Mouse (Mus musculus) intestine, postnatal 0 days (tissue): ENCODE results near the gene Ddx41. TPM values are rescaled to one million over a fixed set of nuclear protein-coding genes. Genes with fewer than 3 reads are reported as not detected.

Source experiments
- ATAC-seq: fragments of 200-750 bp; cut with Nextera tagmentation; 2 replicates; pipeline ENCODE4 v1.8.0; 2017; ENCODE audit warnings: mild to moderate bottlenecking, moderate TSS enrichment, moderate library complexity
- H3K27ac ChIP-seq: fragments of 300-500 bp; sonication (generic); 2 replicates; pipeline ENCODE4 v1.5.1; 2014; ENCODE audit warnings: mild to moderate bottlenecking, low read depth, low read length, moderate library complexity
- H3K27me3 ChIP-seq: fragments of 300-500 bp; sonication (generic); replicated peaks from 2 replicates; pipeline ENCODE4 v1.6.1; 2014; ENCODE audit warnings: low read length, mixed read lengths; ENCODE audit not compliant: control insufficient read depth, insufficient read depth
- H3K36me3 ChIP-seq: fragments of 300-500 bp; sonication (generic); 2 replicates; pipeline ENCODE4 v1.6.1; 2014; ENCODE audit warnings: mild to moderate bottlenecking, moderate library complexity; ENCODE audit not compliant: control insufficient read depth, insufficient read depth
- H3K4me1 ChIP-seq: fragments of 300-500 bp; sonication (generic); replicated peaks from 2 replicates; pipeline ENCODE4 v1.6.1; 2014; ENCODE audit warnings: antibody characterized with exemption, low read length, mixed read lengths; ENCODE audit not compliant: control insufficient read depth, insufficient read depth
- H3K4me2 ChIP-seq: fragments of 300-500 bp; sonication (generic); replicated peaks from 2 replicates; pipeline ENCODE4 v1.6.1; 2014; ENCODE audit warnings: low read depth, mild to moderate bottlenecking, moderate library complexity
- H3K4me3 ChIP-seq: fragments of 300-500 bp; sonication (generic); 2 replicates; pipeline ENCODE4 v1.5.1; 2014; ENCODE audit warnings: low read depth, low read length
- H3K9ac ChIP-seq: fragments of 300-500 bp; sonication (generic); 2 replicates; pipeline ENCODE4 v1.6.1; 2014; ENCODE audit warnings: mild to moderate bottlenecking, low read depth, low read length
- H3K9me3 ChIP-seq: fragments of 300-500 bp; sonication (generic); 2 replicates; pipeline ENCODE4 v1.6.1; 2016; ENCODE audit warnings: mixed run types; ENCODE audit not compliant: control insufficient read depth
- CTCF ChIP-seq: sonication (generic); IDR thresholded peaks from 2 replicates; pipeline ENCODE4 v1.5.1; 2016; ENCODE audit warnings: low read depth, mild to moderate bottlenecking, control low read depth, antibody characterized with exemption, moderate library complexity
- WGBS: fragments of 180-500 bp; shearing (Covaris S2); extraction: QIAGEN DNeasy Blood & Tissue Kit; methylation state at CpG from one replicate; pipeline ENCODE4 v1.1.7; 2014; 5-methylcytosine and 5-hydroxymethylcytosine counted together
- polyA plus RNA-seq: library from polyadenylated mRNA; unstranded; fragments of >200 nt; fragmentation: Nextera tagmentation; extraction: Ambion mirVana; gene quantifications from 2 replicates; pipeline ENCODE4 v1.2.1, GENCODE M21; 2015

Ddx41 gene
- polyA plus RNA-seq, 1 experiment from 2014 or later = 23.2 TPM

- H3K9me3 ChIP-seq = no peaks in the 10 kb centered on the region
- no peak overlapping the region for H3K9ac ChIP-seq
- ATAC-seq = no peak
- no peaks in the 10 kb centered on the region for H3K27me3 ChIP-seq
- TF ChIP-seq CTCF = no peak
- peaks cover 6% of the 10 kb centered on the region; the same call in 1 of the 2 replicates for H3K36me3 ChIP-seq
- 83% methylated on average over 6 of the region's 6 CpGs for WGBS
- no peak overlapping the region for H3K4me3 ChIP-seq
- no peak overlapping the region for H3K4me2 ChIP-seq
- H3K4me1 ChIP-seq = no peaks in the 10 kb centered on the region
- H3K27ac ChIP-seq = no peak overlapping the region
Observed at GRCm38 (mm10) chr13:55567001-55567400, 30.5 kb upstream of the Ddx41 start.

DNA sequence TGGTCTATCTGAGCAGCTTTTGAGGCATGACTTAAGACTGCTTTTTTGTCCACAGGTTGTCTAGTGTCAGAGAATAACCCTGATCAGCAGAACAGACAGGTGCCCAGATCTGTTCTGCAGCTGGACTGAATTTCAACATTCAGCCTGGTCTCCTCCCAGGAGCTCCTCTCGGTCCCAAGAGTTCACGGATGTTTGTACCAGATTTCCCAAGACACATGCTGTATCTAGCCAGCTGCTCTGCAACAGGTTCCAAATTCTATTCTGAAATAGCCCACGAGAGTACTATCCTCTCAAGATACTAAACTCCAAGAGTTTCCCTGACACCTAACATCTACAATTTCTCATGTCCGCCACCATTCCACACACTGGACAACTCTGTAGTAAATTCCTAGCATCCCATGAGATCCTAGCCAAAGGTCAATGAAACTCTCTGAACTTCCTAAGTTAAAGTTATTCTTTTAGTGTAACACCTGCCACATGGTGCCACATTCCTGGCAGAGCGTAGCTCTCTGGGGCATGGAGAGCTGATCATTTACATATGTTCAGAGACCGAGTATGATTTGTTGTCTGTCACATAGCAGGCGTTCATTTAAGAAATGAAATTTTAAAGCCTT is 26.9 kb upstream of the Ddx41 start:
- 0 out of 2 replicates have a peak overlapping the region, but pooled peaks have one; percentile 7 for H3K9ac ChIP-seq
- H3K27ac ChIP-seq = peak overlapping the region; percentile 28; the same call in 1 of the 2 replicates
- WGBS = 65% methylated on average over 7 of the region's 7 CpGs
- no peaks in the 10 kb centered on the region for H3K9me3 ChIP-seq
- H3K36me3 ChIP-seq = peaks cover 6% of the 10 kb centered on the region; the same call in 1 of the 2 replicates
- TF ChIP-seq CTCF = no peak
- H3K4me3 ChIP-seq = no peak overlapping the region
- no peak for ATAC-seq
- no peaks in the 10 kb centered on the region for H3K27me3 ChIP-seq
- no peak overlapping the region for H3K4me2 ChIP-seq
- no peaks in the 10 kb centered on the region for H3K4me1 ChIP-seq

DNA sequence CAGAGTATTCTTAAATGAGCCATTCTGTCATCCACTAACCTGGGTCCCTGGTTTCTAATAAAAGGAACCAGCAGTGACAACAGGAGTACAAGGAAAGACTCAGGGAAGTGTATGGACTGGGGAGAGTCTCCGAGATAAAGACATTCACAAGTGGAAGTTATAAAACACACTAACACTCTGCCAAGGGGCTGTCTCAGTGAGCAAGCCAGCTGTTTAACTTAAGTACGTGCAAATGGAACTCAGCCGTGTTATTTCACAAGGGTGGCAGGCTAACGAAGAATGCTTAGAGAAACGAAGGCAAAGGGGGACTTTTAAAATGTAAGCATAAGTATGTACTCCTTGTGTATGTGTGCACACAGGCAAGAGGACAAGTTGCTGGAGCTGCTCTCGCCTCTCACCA is 21.0 kb upstream of the Ddx41 start:
- Histone ChIP-seq H3K9me3 (no peaks in the 10 kb centered on the region), H3K27ac (no peak overlapping the region), H3K4me2 (no peak overlapping the region), H3K9ac (no peak overlapping the region), H3K4me1 (no peaks in the 10 kb centered on the region), H3K36me3 (peaks cover 27% of the 10 kb centered on the region), H3K27me3 (no peaks in the 10 kb centered on the region), H3K4me3 (no peak overlapping the region)
- no peak for TF ChIP-seq CTCF
- ATAC-seq = no peak
- WGBS = 57% methylated on average over 6 of the region's 6 CpGs

- TF ChIP-seq CTCF = no peak
- Histone ChIP-seq H3K27me3 (no peaks in the 10 kb centered on the region), H3K9ac (no peak overlapping the region), H3K9me3 (no peaks in the 10 kb centered on the region), H3K36me3 (peaks cover 27% of the 10 kb centered on the region), H3K4me2 (no peak overlapping the region), H3K27ac (no peak overlapping the region), H3K4me3 (no peak overlapping the region), H3K4me1 (no peaks in the 10 kb centered on the region)
- 90% methylated on average over 9 of the region's 9 CpGs for WGBS
- no peak for ATAC-seq
Observed at GRCm38 (mm10) chr13:55555921-55556320, 19.5 kb upstream of the Ddx41 start.

DNA sequence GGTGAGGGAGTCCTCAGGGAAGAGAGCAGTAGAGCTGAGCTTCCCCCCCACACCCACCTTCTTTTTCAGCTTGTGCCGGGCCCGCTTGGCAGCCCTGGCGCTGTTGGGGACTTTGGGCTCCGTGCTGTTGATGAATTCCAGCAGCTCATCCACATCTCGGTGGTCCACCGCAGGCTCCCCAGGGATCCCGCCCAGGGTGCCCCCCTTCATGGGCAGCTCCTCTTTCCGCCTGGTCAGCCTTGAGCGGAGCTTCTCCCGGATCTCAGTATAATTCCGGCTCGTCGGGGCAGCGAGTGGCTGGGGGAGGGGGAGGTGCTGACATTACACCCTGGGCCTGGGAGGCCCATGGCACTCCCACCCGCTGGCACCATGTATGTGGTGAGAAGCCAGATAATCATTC is 12.6 kb upstream of the Ddx41 start:
- TF ChIP-seq CTCF = no peak
- no peak for ATAC-seq
- no peaks in the 10 kb centered on the region for H3K4me1 ChIP-seq
- peaks cover 63% of the 10 kb centered on the region for H3K36me3 ChIP-seq
- H3K9me3 ChIP-seq = no peaks in the 10 kb centered on the region
- H3K27ac ChIP-seq = no peak overlapping the region
- 91% methylated on average over 15 of the region's 15 CpGs for WGBS
- no peak overlapping the region for H3K4me3 ChIP-seq
- no peak overlapping the region for H3K4me2 ChIP-seq
- no peaks in the 10 kb centered on the region for H3K27me3 ChIP-seq
- no peak overlapping the region for H3K9ac ChIP-seq

DNA sequence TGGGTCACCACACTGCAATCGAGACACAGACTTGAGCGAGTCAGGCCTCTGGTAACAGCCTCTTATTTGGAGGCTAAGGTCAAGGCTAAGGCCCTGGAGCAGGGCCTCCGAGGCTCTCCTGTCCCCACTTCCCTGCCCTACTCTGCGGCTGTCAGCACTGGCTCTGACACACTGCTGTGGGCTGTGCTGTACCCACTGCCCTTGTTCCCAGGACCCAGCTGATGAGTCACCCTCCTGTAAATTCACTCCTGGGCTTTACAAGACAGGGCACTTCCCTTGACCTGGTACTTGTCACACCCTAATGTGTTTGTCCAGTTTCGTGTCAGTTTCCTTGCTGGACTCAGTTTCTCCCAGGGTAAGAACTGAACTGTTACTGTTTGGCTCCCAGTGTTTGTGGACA is 12.0 kb upstream of the Ddx41 start:
- ATAC-seq = no peak
- no peaks in the 10 kb centered on the region for H3K4me1 ChIP-seq
- H3K9ac ChIP-seq = no peak overlapping the region
- H3K27me3 ChIP-seq = no peaks in the 10 kb centered on the region
- no peak overlapping the region for H3K4me3 ChIP-seq
- 85% methylated on average over 5 of the region's 5 CpGs for WGBS
- H3K27ac ChIP-seq = no peak overlapping the region
- no peak overlapping the region for H3K4me2 ChIP-seq
- peaks cover 64% of the 10 kb centered on the region for H3K36me3 ChIP-seq
- no peak for TF ChIP-seq CTCF
- no peaks in the 10 kb centered on the region for H3K9me3 ChIP-seq
